Mouse (Mus musculus) heart, postnatal 36 days (tissue): ENCODE results near the gene Gm42420. TPM values are rescaled to one million over a fixed set of nuclear protein-coding genes. Genes with fewer than 3 reads are reported as not detected.

Experiments
- DNase-seq, 2 experiments: peaks; one replicate each; pipeline ENCODE4 v3.0.0; 2021 to 2022
- intact Hi-C: fragments of 180-260 bp; cut with DNase I; formaldehyde crosslinking; loops from one replicate; pipeline ENCODE4 v1.15.1; 2025
- total RNA-seq, 2 experiments: library from RNA; stranded (reverse); gene quantifications; 2 replicates each; pipeline ENCODE4 v1.2.3; 2021

The Gm42420 gene
- total RNA-seq, result under 1 TPM in 1 of 2 experiments, not detected in 1; 0.72 TPM

DNA sequence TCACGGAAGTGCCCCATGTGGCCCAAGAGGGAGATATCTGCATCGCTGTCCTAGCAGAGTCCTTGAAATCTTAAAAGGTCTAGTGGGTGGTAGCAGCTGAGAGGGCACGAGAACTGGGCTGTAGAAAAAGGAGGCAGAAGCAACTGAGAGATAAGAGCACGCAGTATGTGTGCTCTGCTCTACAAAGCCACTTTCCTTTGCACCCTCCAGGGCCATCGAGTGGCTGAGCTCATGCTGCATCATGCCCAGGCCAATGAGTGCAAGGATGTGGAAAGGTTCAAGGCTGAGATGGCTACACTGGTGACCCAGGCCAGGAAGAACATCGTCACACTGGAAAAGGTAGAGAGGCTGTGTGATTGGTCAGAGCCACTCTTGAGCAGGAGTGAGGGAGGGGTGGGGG is at the start of gene Gm42420:
Gene Gm42420 (plus strand): TSS at position 237 of the 400 bp plus-strand sequence.
- no peak for DNase-seq
- intact Hi-C loops, result no loop called here

DNA sequence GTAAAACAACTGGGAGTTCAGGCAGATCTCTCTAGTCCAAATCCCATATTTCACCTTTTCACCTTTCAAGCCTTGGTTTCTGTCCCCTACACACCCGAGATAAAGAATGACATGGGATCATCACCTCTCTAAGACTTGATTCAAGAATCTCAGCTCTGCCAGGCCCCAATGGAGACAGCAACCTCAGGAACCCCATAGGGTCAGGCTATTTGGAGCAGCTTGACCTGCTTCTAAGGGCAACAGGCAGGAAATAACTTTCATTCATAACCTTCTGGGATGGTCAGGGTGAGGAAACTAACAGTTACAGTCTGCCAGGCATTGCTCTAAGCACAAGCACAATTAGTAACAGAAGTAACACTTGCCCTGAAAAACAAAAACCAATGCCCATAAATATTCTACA is 48.9 kb upstream of the Gm42420 start:
- no peak for DNase-seq
- intact Hi-C loops, result no loop called here

DNA sequence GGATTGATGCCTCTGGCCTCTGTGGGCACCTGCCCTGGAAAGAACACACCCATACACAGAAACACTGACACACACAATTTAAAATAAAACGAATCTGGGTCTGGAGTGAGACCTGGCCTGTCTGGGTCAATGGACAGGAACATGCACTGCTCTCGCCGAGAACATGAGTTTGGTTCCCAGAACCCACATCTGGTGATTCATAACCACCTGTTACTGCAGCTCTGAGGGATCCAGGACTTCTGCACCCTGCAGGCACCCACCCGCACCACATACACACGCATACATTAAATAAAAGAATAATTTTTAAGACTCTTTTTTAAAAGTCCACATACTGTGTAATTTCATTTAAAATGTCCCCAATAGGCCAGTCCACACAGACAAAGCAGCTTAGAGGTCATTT is 48.3 kb upstream of the Gm42420 start:
- no peak for DNase-seq
- intact Hi-C loops, result no loop called here

DNA sequence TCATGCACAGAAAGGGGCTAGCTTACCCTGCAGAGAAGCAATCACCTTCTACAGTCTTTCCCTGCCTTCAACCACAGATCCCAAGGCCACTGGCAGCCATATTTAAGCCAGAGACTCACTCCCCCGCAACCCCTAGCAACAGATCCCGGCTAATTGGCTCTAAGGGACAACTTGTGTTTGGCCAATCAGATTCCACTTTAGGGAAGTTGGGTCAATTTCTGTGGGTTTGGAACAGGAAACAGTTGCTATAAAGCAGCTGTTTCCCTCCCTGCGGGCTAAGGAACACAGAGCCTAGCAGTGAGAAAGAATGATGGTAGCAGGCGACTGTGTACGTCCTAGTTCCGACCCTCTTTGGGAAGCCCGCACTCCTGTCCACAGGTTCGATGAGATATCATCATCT is 47.3 kb upstream of the Gm42420 start:
- DNase-seq, result no peak
- intact Hi-C loops, result no loop called here

DNA sequence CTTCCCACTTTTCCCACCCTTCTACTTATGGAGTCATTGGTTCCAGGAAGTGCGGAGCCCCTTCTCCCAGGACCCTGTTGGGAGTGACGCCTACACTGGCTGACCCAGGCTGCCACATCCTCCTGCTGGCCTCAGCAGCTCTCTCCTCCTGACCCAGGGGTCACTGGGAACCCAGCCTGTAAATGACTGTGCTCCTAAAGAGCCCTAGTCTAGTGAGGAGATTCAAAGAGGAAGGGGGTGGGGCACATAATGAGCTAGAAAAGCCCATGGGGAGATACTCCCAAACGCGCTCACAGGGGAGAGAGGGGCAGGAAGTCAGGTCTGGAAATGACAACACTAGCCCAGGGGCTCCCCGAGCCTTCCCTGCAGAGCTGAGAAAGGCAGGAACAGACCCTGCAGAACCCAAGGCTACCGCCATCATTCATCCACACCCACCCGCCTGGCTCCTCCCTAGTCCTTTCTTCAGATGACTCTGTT is 45.8 kb upstream of the Gm42420 start:
- intact Hi-C loops, result no loop called here

DNA sequence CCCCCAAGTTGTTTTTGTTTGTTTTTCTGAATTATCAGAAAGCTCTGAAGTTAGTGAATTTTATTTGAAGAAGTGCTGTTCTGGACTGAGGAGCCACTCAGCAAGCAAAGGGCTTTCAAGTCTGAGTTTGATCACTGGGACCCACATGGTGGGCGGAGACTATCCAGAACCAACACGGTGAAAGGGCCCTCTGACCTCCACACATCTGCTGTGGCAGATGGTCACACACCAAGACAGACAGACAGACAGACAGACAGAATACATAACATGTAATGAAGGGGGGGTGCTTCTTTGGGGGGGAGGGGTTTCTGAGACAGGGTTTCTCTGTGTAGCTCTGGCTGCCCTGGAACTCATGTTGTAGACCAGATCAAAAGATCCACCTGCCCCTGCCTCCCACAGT is 45.0 kb upstream of the Gm42420 start:
- intact Hi-C loops, result no loop called here
- DNase-seq, result no peak

More for the DNA sequence above, 45.8 kb upstream of the Gm42420 start:
- DNase-seq, result peak; percentile 58 to 70

DNA sequence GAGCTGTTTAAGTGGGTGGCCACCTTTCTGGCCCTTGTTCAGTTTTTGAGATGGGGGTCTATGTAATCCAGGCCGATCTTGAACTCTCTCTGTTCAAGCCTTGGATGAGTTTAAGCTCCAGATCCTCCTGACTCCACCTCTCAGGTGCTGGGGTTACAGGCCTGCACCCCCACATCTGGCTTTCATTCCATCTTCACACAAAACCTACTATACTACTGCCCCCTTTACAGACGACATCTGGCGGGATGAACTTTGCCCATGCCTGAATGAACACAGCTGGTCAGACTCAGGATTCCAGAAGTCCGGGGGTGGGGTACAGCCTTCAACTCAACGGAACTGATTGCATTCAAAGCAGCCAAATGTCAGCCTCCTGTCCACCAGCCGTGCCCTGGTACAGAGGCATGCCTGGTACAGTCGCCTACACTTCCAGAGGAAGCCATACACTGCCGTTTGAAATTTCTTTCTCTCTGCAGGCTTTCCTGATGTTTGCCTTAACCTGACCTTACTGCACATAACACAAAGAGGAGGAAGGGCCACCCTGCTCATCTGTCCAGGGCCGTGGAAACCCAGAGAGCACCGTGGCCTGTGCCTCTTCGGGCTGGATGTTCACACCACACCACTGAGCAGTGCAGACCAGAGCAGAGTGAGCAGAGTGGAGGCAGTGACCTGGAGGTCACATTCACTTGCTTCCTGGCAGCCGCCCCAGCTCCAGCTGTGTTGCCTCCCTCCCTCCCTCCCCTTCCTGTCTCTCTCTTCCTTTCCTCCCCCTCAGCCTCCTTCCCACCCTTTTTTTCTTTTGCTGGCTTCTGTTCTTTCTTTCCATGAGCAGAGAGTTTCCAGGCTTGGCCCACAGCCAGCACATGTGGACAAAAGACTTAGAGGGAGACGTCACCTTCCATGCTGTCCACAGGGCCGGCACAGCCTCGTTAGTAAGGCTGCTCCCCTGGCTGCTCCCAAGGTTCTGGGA is 42.6 kb upstream of the Gm42420 start:
- peak; percentile 82 for DNase-seq
- intact Hi-C loops, result no loop called here

DNA sequence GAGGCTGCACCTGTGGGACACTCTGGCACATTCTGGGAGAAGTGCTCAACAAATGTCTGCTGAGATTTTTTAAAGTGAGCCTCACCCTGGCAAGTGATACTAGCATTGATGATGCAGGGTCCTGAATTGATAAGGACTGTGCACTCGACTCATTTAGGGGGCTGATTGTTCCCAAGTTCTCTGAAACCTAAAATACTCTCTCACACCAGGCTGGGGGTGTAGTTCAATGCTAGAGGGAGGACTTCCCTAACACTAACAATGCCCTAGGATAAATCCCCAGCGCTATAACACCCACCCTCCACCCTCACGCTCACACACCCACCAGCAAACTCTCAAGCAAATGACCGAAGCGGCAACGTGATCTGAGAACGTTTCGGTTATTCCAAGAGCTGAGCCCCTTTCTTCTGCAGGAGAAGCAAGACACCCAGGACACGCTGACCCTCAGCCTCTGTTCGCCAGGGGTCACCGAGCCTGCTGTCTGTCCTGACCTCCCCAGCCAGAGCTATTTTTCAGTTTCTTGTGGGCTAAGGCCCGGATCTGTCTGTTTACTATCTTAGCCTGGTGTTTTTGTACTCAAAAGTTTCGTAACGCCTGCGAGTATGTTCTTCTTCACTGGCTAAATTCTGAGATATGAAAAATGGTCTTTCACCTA is 41.7 kb upstream of the Gm42420 start:
- intact Hi-C loops, result no loop called here

DNA sequence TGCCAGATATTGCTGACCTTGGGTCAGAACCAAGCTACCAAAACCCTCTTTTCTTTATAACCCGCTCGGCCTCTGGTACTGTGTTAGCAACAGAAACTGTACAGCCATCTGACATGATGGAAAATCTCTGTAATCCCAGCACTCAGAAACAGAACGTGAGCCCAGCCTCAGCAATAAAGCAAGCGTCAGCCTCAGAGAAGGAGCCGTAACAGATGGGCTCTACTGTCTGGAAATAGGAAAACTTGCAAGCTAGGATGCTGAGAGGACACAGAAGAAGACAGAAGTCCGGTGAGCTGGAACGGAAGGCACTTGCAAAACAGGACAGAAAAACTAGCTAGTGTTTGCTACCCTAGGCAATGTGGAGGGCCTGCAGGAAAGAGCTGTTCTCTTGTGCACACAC is 40.1 kb upstream of the Gm42420 start:
- intact Hi-C loops, result no loop called here
- no peak for DNase-seq

More for the DNA sequence above, 41.7 kb upstream of the Gm42420 start:
- DNase-seq, result no peak

DNA sequence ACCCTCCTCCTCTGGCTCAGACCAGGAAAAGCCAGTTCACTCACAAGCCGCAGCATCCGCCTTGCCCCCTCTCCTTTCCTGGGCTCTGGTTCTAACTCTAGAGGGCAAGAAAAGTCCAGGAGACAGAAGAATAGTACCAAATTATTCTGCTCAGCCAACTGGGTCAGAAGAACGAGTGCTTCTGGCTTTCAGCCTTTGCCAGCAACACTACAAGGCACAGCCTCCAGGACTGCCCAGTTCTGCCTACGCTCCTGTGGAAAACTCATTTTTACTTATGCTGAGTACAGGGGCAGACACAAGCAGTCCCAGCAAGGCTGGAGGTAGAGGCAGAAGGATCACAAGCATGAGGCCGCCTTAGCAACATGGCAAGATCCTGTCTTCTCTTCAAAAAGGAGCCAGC is 37.5 kb upstream of the Gm42420 start:
- no peak for DNase-seq
- intact Hi-C loops, result no loop called here

DNA sequence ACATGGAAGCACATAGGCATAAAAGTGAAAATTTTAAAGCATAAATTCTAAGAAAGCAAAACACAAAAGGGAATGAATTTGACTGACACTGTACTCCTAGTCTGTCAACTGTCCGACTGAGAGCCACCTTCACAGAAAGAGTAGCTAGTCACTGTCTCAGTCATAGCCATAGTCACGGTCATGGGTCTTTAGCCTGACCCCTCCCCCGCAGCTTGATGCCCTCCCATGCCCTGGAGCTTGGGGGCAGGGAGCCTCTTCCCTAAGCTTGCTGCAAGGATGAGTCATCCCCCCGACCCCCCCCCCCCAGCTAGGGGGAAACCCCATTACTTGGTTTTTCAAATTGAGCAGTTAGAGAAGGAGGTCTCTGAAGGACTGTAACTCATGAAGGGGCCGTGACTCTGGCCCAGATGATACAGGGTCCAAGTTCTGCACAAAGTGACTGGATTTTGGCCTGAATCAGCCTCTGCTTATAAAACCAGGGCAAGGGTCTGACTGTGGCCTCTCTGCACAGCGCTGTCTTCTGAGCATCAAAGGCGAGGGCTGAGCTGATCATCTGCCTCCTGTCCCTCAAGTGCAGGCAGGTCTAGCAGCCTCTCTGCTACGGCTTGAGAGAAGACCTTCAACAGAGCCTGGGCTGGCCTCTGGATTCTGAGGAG is 33.4 kb upstream of the Gm42420 start:
- no peak for DNase-seq
- intact Hi-C loops, result no loop called here

DNA sequence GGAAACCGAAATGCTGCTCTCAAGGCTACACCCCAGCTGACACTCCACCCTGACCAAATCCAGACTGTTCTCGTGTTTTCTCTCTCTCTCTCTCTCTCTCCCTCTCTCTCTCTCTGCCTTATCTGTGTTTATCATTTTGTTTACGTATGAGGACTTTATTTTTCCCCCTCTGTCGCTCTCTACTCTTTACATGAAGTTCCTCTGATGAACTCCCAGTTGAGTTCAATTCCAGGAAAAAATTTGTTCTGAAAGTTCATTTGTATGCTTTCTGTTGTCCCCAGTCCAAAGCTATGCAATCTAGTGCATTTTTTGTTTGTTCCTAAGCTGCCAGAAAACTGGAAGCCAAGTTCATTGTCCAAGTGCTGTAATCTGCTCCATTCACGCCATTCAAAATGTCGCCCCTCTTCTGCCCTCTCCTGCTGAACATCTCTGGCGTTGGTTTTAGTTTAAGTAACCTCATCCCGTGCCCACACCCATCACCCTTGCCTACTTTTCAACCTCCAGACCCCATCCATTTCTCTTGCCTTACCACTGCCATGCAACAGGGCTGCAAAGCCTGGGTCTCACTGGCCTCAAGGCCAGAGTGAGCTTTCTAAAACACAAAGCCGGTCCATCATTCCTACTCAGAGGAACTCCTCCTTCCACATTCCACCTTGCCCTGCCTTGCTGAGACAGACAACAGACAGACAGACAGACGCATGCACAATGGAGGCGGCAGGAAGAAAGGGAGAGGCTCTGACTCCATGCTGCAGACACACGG is 30.5 kb upstream of the Gm42420 start:
- intact Hi-C loops, result loop anchor here (5.0 kb wide), 1 partner anchor 38 kb away; no protein-coding TSS in a partner anchor
- DNase-seq, result no peak

DNA sequence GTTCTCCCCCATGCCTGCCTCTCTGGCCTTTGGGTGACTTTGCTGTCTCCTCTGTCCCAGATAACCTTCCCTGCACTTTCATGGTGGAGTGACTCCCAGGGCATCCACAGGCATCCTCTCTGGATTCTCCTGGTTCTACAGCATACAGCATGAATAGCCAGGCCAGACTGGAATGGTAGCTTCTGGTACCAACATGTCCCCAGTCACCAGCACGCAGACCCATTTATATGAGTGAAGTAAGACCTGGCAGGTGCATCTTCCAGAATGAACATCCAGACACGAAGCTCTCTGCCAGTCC is 30.0 kb upstream of the Gm42420 start:
- intact Hi-C loops, result loop anchor here (5.0 kb wide), 1 partner anchor 38 kb away; no protein-coding TSS in a partner anchor
- DNase-seq, result no peak

DNA sequence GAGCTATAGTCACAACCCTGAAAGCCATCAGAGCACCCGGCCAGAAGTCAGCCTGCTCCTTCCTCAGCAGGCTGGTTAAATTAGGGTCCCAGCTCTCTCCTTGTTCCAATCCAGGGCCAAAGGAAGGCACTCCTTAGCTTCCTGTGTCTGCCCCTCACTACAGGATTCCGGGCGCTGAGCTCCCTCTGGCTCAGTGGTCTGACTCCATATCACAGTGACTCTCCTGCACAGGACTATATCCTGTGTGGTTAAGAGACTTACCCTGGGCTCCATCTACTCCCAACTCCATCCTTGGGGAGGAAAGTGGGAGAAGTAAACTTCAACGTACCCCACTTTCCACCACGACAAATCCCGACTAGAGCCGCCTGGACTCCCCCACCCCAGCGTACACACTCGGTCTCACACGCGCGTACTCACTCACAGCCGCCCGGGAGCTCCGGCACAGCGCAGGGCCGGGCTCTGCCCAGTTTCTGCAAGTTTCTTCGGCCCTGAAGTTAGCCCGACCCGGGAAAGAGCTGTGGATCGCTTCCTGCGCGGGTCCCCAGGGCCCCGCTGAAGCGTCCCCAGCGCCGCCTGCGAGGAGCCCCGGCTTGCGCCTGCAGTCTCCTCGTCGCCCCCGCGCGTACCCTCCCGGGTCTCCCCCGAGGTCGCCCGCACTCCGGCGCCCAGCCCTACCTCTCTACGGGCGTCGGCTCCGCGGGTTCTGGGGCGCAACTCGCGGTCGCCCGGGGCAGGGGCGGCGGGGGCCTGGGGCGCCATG is 28.5 kb upstream of the Gm42420 start:
- peak; percentile 51 to 66 for DNase-seq
- intact Hi-C loops, result loop anchor here (5.0 kb wide), 1 partner anchor 40 kb away; no protein-coding TSS in a partner anchor

DNA sequence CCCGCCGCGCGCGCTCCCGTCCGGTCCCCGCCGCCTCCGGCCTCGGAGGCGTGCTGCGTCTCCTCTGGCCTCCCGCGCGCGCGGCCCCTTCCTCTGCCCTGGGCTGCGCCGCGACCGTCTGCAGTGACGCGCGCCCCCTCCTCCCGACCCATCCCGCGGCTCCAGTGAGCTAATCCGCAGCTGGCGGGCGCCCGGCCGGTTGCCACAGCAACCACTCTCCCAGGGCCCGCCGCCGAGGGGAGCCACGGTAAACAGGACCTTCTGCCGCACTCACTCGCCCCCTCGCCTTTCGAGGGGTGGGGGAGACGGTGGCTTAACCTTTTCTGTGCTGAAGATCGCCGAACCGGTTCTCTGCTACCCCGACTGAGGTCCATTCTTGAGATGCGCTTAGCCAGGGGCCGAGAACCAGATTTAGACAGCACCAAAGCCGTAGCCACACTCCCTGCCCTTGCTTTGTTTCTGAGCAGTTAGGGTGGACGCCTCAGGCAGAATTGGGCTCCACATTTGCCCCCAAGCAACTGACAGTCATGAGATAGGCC is 27.8 kb upstream of the Gm42420 start, which contains the start of gene Dennd2a:
Gene Dennd2a (minus strand): TSS at position 145 of the 539 bp plus-strand sequence.
- peak; percentile 75 to 85 for DNase-seq
- intact Hi-C loops, result loop anchor here (5.0 kb wide), 1 partner anchor 40 kb away; no protein-coding TSS in a partner anchor

DNA sequence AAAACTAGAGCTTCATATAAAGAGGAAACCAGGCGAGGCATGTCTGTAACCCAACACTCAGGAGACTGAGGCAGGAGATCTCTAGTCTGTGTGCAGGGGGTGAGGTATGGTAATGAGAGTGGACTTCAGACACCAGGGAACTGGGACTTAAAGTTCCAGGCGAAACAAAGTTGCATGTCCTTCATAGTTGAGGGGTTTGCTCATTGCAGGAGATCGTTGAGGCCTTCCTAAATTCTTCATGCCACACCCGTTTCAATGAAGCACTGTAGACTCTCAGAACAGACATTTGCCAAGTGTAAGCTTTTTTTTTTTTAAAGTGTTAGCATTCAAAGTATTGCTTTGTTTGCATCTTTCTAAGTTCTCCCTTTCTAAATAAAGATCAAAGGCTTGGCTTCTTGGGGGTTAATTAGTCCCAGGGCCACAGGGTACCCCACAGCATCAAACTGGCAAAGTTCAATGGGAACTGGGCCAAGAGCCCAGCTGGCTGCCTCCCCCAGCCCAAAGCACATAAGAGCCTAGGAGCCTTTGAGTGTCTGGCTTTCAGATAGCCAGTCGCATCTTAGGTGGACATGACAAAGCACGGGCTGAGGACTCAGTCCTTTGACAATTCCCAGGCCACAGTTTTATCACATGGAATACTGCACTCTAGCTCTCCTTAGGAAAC is 26.1 kb upstream of the Gm42420 start:
- DNase-seq, result no peak
- intact Hi-C loops, result loop anchor here (5.0 kb wide), 1 partner anchor 42 kb away; no protein-coding TSS in a partner anchor

DNA sequence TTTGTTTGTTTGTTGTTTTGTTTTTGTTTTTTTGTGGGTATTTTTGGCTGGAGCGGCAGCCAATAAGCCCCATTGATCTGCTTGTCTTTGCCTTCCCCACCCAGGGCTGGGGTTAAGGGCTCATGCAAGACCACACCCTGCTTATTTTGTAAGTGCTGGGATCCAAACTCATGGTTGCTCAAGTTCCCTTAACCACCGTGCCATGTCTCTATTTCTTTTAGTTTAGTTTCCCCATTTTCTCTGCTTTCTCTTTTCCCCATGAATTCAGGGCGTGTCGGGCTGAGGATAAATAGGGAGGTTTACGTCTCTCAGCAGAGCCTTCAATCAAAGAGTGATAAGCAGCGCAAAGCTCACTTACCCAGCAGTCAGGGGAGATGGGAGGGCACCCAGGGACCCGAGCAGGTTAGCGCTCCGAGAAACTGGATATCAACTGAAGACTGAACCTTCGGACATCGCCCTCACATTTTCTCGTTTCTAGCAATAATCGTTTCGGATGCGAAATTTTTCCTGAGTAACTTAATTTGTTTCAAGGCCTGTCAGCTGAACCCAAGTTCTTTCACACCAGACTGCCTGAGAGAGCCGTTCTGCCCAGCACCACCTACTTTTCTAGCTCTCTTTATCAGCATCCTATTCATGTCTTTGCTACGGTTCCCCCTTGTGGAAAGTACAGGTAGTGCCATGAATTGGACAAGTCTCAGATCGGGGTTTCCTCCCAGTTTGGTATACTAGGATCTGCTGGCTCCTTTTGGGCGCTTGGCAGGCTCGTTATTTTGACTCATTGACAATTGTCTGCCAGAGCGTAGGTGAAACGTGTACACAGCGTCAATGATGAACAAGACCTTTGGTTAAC is 23.2 kb upstream of the Gm42420 start:
- intact Hi-C loops, result loop anchor here (1.0 to 5.0 kb wide), 2 partner anchors 99 to 145 kb away; no protein-coding TSS in a partner anchor
- DNase-seq, result peak; percentile 78 to 79
